Mouse (Mus musculus) gastrocnemius, adult 2 months (tissue): ENCODE results near the gene Ino80b. TPM values are rescaled to one million over a fixed set of nuclear protein-coding genes. Genes with fewer than 3 reads are reported as not detected.

Experiments
- DNase-seq: peaks from one replicate; pipeline ENCODE4 v3.0.0; 2022
- H3K27ac ChIP-seq: fragments of 200-600 bp; 2 replicates; pipeline ENCODE4 v1.8.1; 2022; ENCODE audit warnings: mild to moderate bottlenecking
- H3K4me3 ChIP-seq: fragments of 200-600 bp; 2 replicates; pipeline ENCODE4 v1.8.1; 2022; ENCODE audit warnings: mild to moderate bottlenecking, moderate library complexity
- CTCF ChIP-seq: fragments of 200-600 bp; IDR thresholded peaks from 2 replicates; pipeline ENCODE4 v1.8.1; 2022; ENCODE audit warnings: antibody characterized with exemption, mild to moderate bottlenecking, moderate library complexity
- intact Hi-C: fragments of 180-260 bp; cut with DNase I; formaldehyde crosslinking; loops from one replicate; pipeline ENCODE4 v1.15.1; 2025
- total RNA-seq, 2 experiments: library from RNA; stranded (reverse); gene quantifications; 2 replicates each; pipeline ENCODE4 v1.2.3; 2021

Ino80b gene
- total RNA-seq, 2 experiments from 2014 or later = 13.7 to 16.3 TPM

- peak within 1 kb of the TSS; percentile 48; the same call in 1 of the 2 replicates for H3K27ac ChIP-seq
- TF ChIP-seq CTCF = no peak
- peak; percentile 66 for DNase-seq
- H3K4me3 ChIP-seq = peak within 1 kb of the TSS; percentile 78
- intact Hi-C loops = loop anchor here (2.0 kb wide), 1 partner anchor 37 kb away; no protein-coding TSS in a partner anchor
Measured at GRCm38 (mm10) chr6:83156259-83156684, 31.0 kb upstream of the Ino80b start, which contains the start of the genes Wdr54 and 1700003E16Rik. Gene Wdr54, minus strand, starts transcription at chr6:83156397. Gene 1700003E16Rik, plus strand, starts transcription at chr6:83156404.

DNA sequence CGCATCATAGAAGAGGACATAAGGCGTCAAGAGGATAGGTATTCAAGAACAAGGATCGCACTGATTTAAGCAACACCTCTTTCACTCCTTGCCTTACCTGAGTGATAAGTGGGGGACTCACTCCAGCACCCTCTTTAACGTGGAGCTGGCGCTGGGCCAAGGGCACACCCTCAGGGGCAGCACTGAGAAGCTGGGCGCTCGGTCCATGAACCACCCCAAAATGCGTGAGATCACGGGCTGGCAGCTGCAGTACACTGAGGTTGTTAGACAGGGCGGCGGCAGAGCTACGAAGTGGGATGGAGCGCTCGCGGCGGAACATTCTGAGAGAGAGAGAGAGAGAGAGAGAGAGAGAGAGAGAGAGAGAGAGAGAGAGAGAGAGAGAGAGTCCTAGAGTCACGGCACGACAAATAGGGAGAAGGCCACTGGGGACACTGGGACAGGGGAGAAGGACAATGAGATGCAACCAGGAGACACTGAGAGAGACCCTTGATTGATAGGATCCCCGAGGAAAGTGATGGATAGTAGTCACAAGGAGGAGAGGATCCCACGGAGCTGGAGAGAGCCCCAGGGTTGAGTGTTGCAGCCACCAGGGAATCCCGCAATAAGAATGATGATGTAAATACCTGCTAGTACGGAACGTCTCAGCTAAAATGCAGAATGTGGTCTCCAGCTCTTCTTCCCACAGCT is 30.5 kb upstream of the Ino80b start:
- H3K4me3 ChIP-seq = peak overlapping the region; percentile 78
- peak overlapping the region; percentile 48; the same call in 1 of the 2 replicates for H3K27ac ChIP-seq
- intact Hi-C loops = loop anchor here (2.0 kb wide), 1 partner anchor 37 kb away; no protein-coding TSS in a partner anchor
- no peak for TF ChIP-seq CTCF
- DNase-seq = peak; percentile 58

- DNase-seq = no peak
- intact Hi-C loops = no loop called here
- TF ChIP-seq CTCF = no peak
- H3K27ac ChIP-seq = no peak overlapping the region
- H3K4me3 ChIP-seq = no peak overlapping the region
Measured at GRCm38 (mm10) chr6:83153485-83153884, 28.3 kb upstream of the Ino80b start.

- no peak for TF ChIP-seq CTCF
- H3K27ac ChIP-seq = no peak overlapping the region
- DNase-seq = no peak
- no peak overlapping the region for H3K4me3 ChIP-seq
- intact Hi-C loops = no loop called here
Measured at GRCm38 (mm10) chr6:83153038-83153437, 27.8 kb upstream of the Ino80b start.

- TF ChIP-seq CTCF = no peak
- Histone ChIP-seq H3K4me3 (no peak overlapping the region), H3K27ac (no peak overlapping the region)
- intact Hi-C loops = no loop called here
- no peak for DNase-seq
Measured at GRCm38 (mm10) chr6:83151721-83152120, 26.5 kb upstream of the Ino80b start.

DNA sequence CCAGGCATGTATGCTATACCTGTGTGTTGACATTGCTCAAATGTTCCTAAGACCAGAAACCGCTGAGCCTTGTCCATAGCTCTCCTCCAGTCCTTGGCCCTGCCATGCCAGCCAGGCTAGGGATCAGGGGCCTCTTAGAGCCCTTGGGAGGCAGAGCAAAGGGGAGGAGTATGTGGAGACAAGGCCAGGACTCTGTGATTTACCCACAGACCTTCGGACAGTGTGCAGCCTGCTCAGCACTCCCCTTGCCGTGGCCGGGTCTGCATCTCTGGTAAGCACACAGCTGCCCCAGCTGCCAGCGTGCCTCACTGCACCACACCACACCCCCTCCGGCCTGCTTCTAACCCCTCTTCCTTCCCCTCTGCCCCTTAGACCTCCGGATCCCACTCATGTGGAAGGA is 22.0 kb upstream of the Ino80b start:
- no peak overlapping the region for H3K27ac ChIP-seq
- no peak overlapping the region for H3K4me3 ChIP-seq
- no peak for TF ChIP-seq CTCF
- intact Hi-C loops = no loop called here
- DNase-seq = peak; percentile 16

GRCm38 (mm10) chr6:83145805-83146204 is 20.6 kb upstream of the Ino80b start:
- DNase-seq = no peak
- no peak for TF ChIP-seq CTCF
- intact Hi-C loops = no loop called here
- Histone ChIP-seq H3K27ac (no peak overlapping the region), H3K4me3 (no peak overlapping the region)

DNA sequence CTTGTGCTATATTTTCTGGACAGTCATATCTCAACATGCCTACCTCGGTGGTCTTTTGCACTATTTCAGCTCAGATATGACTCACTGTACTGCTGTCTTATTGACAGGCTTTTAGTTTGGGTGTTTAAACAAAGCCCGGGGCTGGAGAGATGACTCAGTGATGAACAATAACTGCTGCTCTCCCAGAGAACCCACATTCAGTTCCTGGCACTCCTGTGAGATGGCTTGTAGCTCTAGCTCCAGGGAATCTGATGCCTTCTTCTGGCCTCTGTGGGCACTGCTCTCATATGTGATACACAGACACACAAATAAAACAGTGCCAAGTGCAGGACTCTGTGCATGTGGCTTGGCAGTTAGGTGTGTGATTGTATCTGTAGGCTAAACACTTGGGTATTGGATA is 20.0 kb upstream of the Ino80b start:
- no peak for TF ChIP-seq CTCF
- DNase-seq = no peak
- Histone ChIP-seq H3K4me3 (no peak overlapping the region), H3K27ac (no peak overlapping the region)
- intact Hi-C loops = no loop called here

GRCm38 (mm10) chr6:83142886-83143285 is 17.7 kb upstream of the Ino80b start:
- Histone ChIP-seq H3K4me3 (no peak overlapping the region), H3K27ac (0 out of 2 replicates have a peak overlapping the region, but pooled peaks have one; percentile 1)
- no peak for TF ChIP-seq CTCF
- intact Hi-C loops = no loop called here
- no peak for DNase-seq

DNA sequence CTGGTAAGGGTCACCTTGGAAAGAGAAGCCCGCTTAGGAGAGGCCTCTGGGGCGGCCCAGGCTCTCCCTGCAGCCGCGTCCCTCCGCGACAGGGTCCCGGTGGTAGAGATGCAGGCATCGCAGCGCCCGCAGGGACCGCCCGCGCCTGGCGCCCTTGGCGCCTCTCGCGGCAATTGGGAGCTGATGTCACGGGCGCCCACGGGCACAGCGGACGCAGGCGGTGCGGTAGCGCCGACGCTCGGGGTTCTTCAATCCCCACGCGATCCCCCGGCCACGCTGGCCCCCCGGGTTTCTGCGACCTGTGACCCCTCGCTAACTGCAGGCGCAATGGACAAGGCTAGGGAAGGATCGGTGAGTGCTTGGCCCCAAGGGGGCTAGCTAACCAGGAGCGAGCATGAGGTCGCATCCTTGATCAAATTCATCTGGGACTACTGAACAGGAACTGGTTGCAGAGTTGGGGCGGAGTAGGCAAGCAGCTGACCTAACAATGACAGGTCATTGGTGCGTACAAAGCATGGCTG is 17.0 kb upstream of the Ino80b start:
- Histone ChIP-seq H3K4me3 (peak overlapping the region; percentile 68), H3K27ac (peak overlapping the region; percentile 71)
- intact Hi-C loops = no loop called here
- peak; percentile 50 for DNase-seq
- TF ChIP-seq CTCF = no peak

DNA sequence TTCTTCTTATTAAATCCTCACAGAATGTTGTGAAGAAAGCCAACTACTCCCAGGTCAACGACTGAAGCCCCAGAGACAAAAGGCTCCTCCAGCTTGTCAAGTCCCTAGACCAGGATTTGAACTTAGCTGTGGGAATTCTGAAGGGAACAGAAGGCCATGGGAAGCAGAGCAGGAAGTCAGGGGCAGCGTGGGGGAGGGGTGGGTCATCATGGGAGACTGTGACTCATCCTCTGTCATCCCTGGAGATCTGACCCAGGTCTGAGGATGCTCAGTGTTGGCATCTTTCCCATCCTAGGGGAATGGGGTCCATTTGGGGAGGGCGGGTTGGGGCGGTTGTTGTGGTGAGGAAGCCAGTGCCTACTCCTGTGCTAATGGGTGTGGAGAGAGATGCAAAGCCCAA is 16.4 kb upstream of the Ino80b start:
- intact Hi-C loops = no loop called here
- no peak for DNase-seq
- TF ChIP-seq CTCF = no peak
- Histone ChIP-seq H3K4me3 (peak overlapping the region; percentile 68), H3K27ac (peak overlapping the region; percentile 71)

- no peak for DNase-seq
- intact Hi-C loops = no loop called here
- Histone ChIP-seq H3K4me3 (peak overlapping the region; percentile 0; the same call in 1 of the 2 replicates), H3K27ac (peak overlapping the region; percentile 99; the same call in 1 of the 2 replicates)
- no peak for TF ChIP-seq CTCF
Measured at GRCm38 (mm10) chr6:83140044-83140443, 14.8 kb upstream of the Ino80b start.

DNA sequence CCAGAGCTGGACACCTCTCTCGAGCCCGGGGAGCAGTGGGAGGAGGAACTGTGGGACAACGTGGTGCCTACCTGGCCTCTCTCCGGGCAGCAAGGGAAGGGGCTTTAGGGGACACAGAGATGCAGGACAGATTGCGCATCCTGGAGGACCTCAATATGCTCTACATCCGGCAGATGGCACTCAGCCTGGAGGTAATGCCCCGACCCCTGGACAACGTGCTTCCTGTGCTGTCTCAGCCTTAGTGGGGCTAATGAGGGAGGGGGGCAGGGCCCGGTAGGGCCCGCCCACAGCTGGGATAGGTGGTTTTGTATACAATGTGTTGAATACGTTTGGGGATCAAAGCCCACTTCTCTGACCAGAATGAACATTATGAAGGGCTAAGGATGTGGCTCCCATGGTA is 12.8 kb upstream of the Ino80b start:
- intact Hi-C loops = no loop called here
- DNase-seq = peak; percentile 50
- Histone ChIP-seq H3K27ac (peak overlapping the region; percentile 99), H3K4me3 (peak overlapping the region; percentile 92)
- TF ChIP-seq CTCF = no peak
